Mouse (Mus musculus): ENCODE measurements around the gene Cyb561.

Gene Cyb561

GRCm38 (mm10) chr11:105952911-105953386 lies at the start of gene Cyb561:
Cyb561 (minus strand) TSS chr11:105953336.
- no peak for DNase-seq (ENCODE audit: low spot score)

GRCm38 (mm10) chr11:106001718-106002117 lies 48.6 kb upstream of the Cyb561 start:
- no peak for DNase-seq (ENCODE audit: low spot score)

- DNase-seq (ENCODE audit: low spot score) = no peak
These were observed 46.9 kb upstream of the Cyb561 start for GRCm38 (mm10) chr11:106000062-106000461.

GRCm38 (mm10) chr11:105994375-105994774 lies 41.2 kb upstream of the Cyb561 start, which contains the start of gene Ace3:
Ace3 (plus strand) TSS chr11:105994675.
- no peak for DNase-seq (ENCODE audit: low spot score)

GRCm38 (mm10) chr11:105990231-105990630 lies 37.1 kb upstream of the Cyb561 start:
- no peak for DNase-seq (ENCODE audit: low spot score)

- DNase-seq (ENCODE audit: low spot score) = no peak
These were observed 36.3 kb upstream of the Cyb561 start for GRCm38 (mm10) chr11:105989446-105989845.

- no peak for DNase-seq (ENCODE audit: low spot score)
These were observed 34.3 kb upstream of the Cyb561 start for GRCm38 (mm10) chr11:105987446-105987845.

- DNase-seq (ENCODE audit: low spot score) = no peak
These were observed 31.3 kb upstream of the Cyb561 start for GRCm38 (mm10) chr11:105984452-105984851.

- no peak for DNase-seq (ENCODE audit: low spot score)
These were observed 25.5 kb upstream of the Cyb561 start for GRCm38 (mm10) chr11:105978634-105979033.

GRCm38 (mm10) chr11:105978232-105978631 lies 25.1 kb upstream of the Cyb561 start:
- DNase-seq (ENCODE audit: low spot score) = no peak

- no peak for DNase-seq (ENCODE audit: low spot score)
These were observed 22.5 kb upstream of the Cyb561 start for GRCm38 (mm10) chr11:105975636-105976035.

- no peak for DNase-seq (ENCODE audit: low spot score)
These were observed 21.9 kb upstream of the Cyb561 start for GRCm38 (mm10) chr11:105975050-105975449.

GRCm38 (mm10) chr11:105974593-105974992 lies 21.5 kb upstream of the Cyb561 start:
- no peak for DNase-seq (ENCODE audit: low spot score)

GRCm38 (mm10) chr11:105969516-105969915 lies 16.4 kb upstream of the Cyb561 start:
- peak; percentile 44 for DNase-seq (ENCODE audit: low spot score)

- no peak for DNase-seq (ENCODE audit: low spot score)
These were observed 15.8 kb upstream of the Cyb561 start for GRCm38 (mm10) chr11:105968948-105969347.

GRCm38 (mm10) chr11:105967741-105968574 lies 14.8 kb upstream of the Cyb561 start, which contains the start of gene Ace:
Ace (plus strand) TSS chr11:105967945.
- DNase-seq (ENCODE audit: low spot score) = no peak

- DNase-seq (ENCODE audit: low spot score) = no peak
These were observed 13.2 kb upstream of the Cyb561 start for GRCm38 (mm10) chr11:105966288-105966687.

- no peak for DNase-seq (ENCODE audit: low spot score)
These were observed 11.6 kb upstream of the Cyb561 start for GRCm38 (mm10) chr11:105964691-105965090.

GRCm38 (mm10) chr11:105959355-105959754 lies 6.2 kb upstream of the Cyb561 start:
- peak; percentile 34 for DNase-seq (ENCODE audit: low spot score)

- DNase-seq (ENCODE audit: low spot score) = no peak
These were observed 5.4 kb upstream of the Cyb561 start for GRCm38 (mm10) chr11:105958566-105958965.

- DNase-seq (ENCODE audit: low spot score) = no peak
These were observed 4.4 kb upstream of the Cyb561 start for GRCm38 (mm10) chr11:105957501-105957900.

- no peak for DNase-seq (ENCODE audit: low spot score)
These were observed 2.8 kb upstream of the Cyb561 start for GRCm38 (mm10) chr11:105955815-105956430.

GRCm38 (mm10) chr11:105953402-105953801 lies 266 bp upstream of the Cyb561 start:
- DNase-seq (ENCODE audit: low spot score) = no peak

Data from ovary, postnatal 14 days (tissue).